Mouse (Mus musculus) spleen, adult 2 months (tissue): ENCODE data around the gene Cpne6.

Source experiments
- CTCF ChIP-seq: fragments of 200-500 bp; IDR thresholded peaks from 2 replicates; pipeline ENCODE4 v1.5.1; 2011; ENCODE audit warnings: mild to moderate bottlenecking, inconsistent platforms; ENCODE audit not compliant: insufficient read depth, insufficient read length, insufficient replicate concordance; ENCODE audit errors: extremely low read depth
- POLR2A ChIP-seq: fragments of 200-500 bp; IDR thresholded peaks from 2 replicates; pipeline ENCODE4 v1.6.1; 2011; ENCODE audit warnings: low read depth, low read length, inconsistent platforms

GRCm38 (mm10) chr14:55495509-55496240, 14.6 kb upstream of the Cpne6 start:
- TF ChIP-seq POLR2A: no peak
- no peak for TF ChIP-seq CTCF
